Mouse (Mus musculus) heart, embryonic 16.5 days (tissue): ENCODE results near the gene Grik1. TPM values are rescaled to one million over a fixed set of nuclear protein-coding genes. Genes with fewer than 3 reads are reported as not detected.

Source experiments
- ATAC-seq: fragments of 200-750 bp; cut with Nextera tagmentation; replicated peaks from 2 replicates; pipeline ENCODE4 v1.8.0; 2017; ENCODE audit warnings: moderate number of reproducible peaks; ENCODE audit not compliant: insufficient read depth, low FRiP score; ENCODE audit errors: extremely low read depth
- H3K27ac ChIP-seq: fragments of 300-500 bp; sonication (generic); 2 replicates; pipeline ENCODE4 v1.5.1; 2014; ENCODE audit warnings: mild to moderate bottlenecking, low read length, control low read depth, moderate library complexity
- H3K27me3 ChIP-seq: fragments of 300-500 bp; sonication (generic); 2 replicates; pipeline ENCODE4 v1.6.1; 2014; ENCODE audit warnings: low read length, mixed read lengths; ENCODE audit not compliant: control insufficient read depth, insufficient read depth
- H3K36me3 ChIP-seq: fragments of 300-500 bp; sonication (generic); 2 replicates; pipeline ENCODE4 v1.6.1; 2014; ENCODE audit not compliant: control insufficient read depth, insufficient read depth
- H3K4me1 ChIP-seq: fragments of 300-500 bp; sonication (generic); 2 replicates; pipeline ENCODE4 v1.6.1; 2014; ENCODE audit warnings: low read length, mixed read lengths; ENCODE audit not compliant: control insufficient read depth, insufficient read depth
- H3K4me2 ChIP-seq: fragments of 300-500 bp; sonication (generic); 2 replicates; pipeline ENCODE4 v1.6.1; 2014; ENCODE audit warnings: low read depth, mild to moderate bottlenecking, control low read depth, low read length
- H3K4me3 ChIP-seq: fragments of 300-500 bp; sonication (generic); 2 replicates; pipeline ENCODE4 v1.5.1; 2014; ENCODE audit warnings: mild to moderate bottlenecking, control low read depth, low read length
- H3K9ac ChIP-seq: fragments of 300-500 bp; sonication (generic); 2 replicates; pipeline ENCODE4 v1.6.1; 2014; ENCODE audit warnings: low read length, control low read depth
- H3K9me3 ChIP-seq: fragments of 300-500 bp; sonication (generic); replicated peaks from 2 replicates; pipeline ENCODE4 v1.6.1; 2016; ENCODE audit warnings: low read length; ENCODE audit not compliant: control insufficient read depth
- WGBS: fragments of 180-500 bp; shearing (Covaris S2); extraction: QIAGEN DNeasy Blood & Tissue Kit; methylation state at CpG from one replicate; pipeline ENCODE4 v1.1.7; 2014; 5-methylcytosine and 5-hydroxymethylcytosine counted together
- polyA plus RNA-seq: library from polyadenylated mRNA; unstranded; fragments of >200 nt; fragmentation: Nextera tagmentation; extraction: Ambion mirVana; gene quantifications from 2 replicates; pipeline ENCODE4 v1.2.1, GENCODE M21; 2015

The Grik1 gene
- polyA plus RNA-seq, 1 experiment from 2014 or later = 0.34 TPM

DNA sequence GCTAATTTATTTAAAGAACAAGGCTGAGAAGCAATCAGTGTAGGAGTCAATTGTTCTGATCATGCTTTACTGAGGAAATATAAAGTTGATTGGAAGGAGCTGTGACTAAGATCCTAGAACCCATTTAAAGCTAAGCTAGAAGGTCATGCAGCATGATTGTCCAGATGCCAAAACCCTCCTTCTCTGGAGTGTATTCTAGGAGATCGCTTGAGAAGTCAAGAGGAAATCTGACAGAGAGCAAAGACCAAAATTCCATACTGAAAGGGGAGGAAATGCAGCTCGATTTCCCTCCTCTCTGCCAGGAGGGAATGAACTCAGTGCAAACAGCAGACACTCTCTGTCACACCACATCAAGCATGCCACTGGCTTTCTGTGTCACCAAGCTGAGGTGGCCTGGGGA, 378.9 kb downstream of the Grik1 start:
- no peaks in the 10 kb centered on the region for H3K36me3 ChIP-seq
- no peaks in the 10 kb centered on the region for H3K9me3 ChIP-seq
- no peak overlapping the region for H3K4me2 ChIP-seq
- ATAC-seq = no peak
- 23% methylated on average over 2 of the region's 2 CpGs for WGBS
- no peak overlapping the region for H3K4me3 ChIP-seq
- H3K27me3 ChIP-seq = no peaks in the 10 kb centered on the region
- no peaks in the 10 kb centered on the region for H3K4me1 ChIP-seq
- no peak overlapping the region for H3K9ac ChIP-seq
- H3K27ac ChIP-seq = no peak overlapping the region

DNA sequence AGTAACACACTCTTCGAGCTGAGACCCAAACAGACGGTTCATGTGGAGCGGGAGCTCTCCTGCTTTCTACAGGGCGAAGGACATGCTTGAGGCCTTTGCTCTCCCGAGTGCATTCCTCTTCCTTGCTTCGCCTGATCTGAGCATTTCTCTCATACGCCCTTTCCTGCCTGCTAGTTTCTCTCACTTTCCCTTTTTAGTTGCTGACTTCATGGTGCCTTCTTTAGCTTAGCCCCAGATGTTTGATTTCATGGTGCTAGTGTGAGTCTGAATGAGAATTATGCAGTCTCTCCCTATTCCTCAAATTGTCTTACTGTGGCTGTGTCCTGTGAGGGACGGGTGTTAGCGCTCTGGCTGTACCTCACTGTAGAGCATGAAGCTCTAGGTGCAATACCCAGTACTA, 388.0 kb downstream of the Grik1 start:
- no peaks in the 10 kb centered on the region for H3K4me1 ChIP-seq
- no peaks in the 10 kb centered on the region for H3K36me3 ChIP-seq
- H3K9ac ChIP-seq = no peak overlapping the region
- no peak overlapping the region for H3K27ac ChIP-seq
- no peaks in the 10 kb centered on the region for H3K9me3 ChIP-seq
- WGBS = 58% methylated on average over 9 of the region's 9 CpGs
- ATAC-seq = no peak
- H3K4me3 ChIP-seq = no peak overlapping the region
- H3K4me2 ChIP-seq = no peak overlapping the region
- H3K27me3 ChIP-seq = no peaks in the 10 kb centered on the region

DNA sequence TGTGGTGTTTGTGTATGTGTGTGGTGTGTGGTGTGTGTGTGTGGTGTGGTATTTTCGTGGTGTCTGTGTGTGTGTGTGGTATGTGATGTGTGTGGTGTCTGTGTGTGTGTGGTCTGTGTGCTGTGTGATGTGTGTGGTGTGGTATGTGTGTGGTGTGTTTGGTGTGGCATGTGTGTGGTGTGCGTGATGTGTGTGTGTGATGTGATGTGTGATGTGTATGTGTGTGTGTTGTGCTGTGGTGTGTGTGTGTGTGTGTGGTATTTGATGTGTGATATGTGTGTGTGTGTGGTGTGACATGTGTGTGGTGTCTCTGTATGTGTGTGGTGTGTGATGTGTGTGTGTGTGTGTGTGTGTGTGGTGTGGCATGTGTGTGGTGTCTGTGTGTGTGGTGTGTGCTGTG, 388.9 kb downstream of the Grik1 start:
- H3K4me1 ChIP-seq = no peaks in the 10 kb centered on the region
- H3K9me3 ChIP-seq = no peaks in the 10 kb centered on the region
- no peak for ATAC-seq
- H3K27ac ChIP-seq = no peak overlapping the region
- H3K36me3 ChIP-seq = no peaks in the 10 kb centered on the region
- H3K9ac ChIP-seq = no peak overlapping the region
- H3K27me3 ChIP-seq = no peaks in the 10 kb centered on the region
- 86% methylated on average over 2 of the region's 2 CpGs for WGBS
- no peak overlapping the region for H3K4me3 ChIP-seq
- no peak overlapping the region for H3K4me2 ChIP-seq

- Histone ChIP-seq H3K4me1 (no peaks in the 10 kb centered on the region), H3K36me3 (no peaks in the 10 kb centered on the region), H3K27ac (no peak overlapping the region), H3K9ac (no peak overlapping the region), H3K27me3 (no peaks in the 10 kb centered on the region), H3K9me3 (no peaks in the 10 kb centered on the region), H3K4me3 (no peak overlapping the region), H3K4me2 (no peak overlapping the region)
- WGBS = 84% methylated on average over 2 of the region's 2 CpGs
- ATAC-seq = no peak
Observed at GRCm38 (mm10) chr16:87875927-87876326, 414.1 kb downstream of the Grik1 start.

DNA sequence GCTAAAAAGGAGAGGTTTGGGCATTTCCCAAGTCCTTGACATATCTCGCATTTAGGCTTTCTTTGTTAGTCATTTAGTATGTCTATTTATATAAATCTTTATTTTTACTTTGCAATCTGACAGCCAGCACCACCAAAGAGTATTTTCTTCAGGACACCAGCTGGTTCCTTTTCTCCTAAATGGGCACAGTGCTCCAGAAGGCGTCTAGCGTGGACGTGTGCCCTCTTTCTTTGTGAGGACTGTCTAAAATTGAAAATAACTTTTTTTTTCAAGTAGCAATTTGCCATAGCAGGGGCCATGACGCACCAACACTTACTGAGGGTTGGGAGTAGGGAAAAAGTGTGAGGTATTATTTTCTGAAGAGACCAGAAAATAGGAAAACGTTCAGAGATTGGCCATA, 425.5 kb downstream of the Grik1 start:
- H3K4me1 ChIP-seq = no peaks in the 10 kb centered on the region
- WGBS = 77% methylated on average over 6 of the region's 6 CpGs

DNA sequence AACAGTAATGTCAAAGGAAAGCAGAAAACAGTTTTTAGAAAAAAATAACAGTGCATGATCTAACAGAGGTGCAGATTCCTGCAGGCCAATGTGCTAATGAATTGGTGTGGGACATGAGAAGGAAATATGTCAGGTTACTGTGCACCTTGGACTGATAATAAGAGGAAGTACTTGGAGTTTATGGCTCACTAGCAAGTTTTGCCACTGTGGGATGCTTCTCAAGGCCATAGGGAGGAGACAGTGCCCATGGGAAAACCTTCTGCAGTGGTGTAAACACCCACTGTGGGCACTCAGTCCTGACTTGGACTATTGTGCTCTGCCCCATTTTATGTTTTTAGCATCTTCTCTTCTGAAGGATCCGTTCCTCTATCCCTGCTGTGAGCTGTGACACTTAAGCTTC, 428.3 kb downstream of the Grik1 start:
- Histone ChIP-seq H3K4me1 (no peaks in the 10 kb centered on the region), H3K9me3 (no peaks in the 10 kb centered on the region), H3K27ac (no peak overlapping the region), H3K4me3 (no peak overlapping the region), H3K27me3 (no peaks in the 10 kb centered on the region), H3K9ac (no peak overlapping the region), H3K36me3 (no peaks in the 10 kb centered on the region), H3K4me2 (no peak overlapping the region)
- WGBS = 68% methylated on average over 1 of the region's 1 CpGs
- no peak for ATAC-seq

More for the DNA sequence above, 425.5 kb downstream of the Grik1 start:
- H3K36me3 ChIP-seq = no peaks in the 10 kb centered on the region
- no peaks in the 10 kb centered on the region for H3K9me3 ChIP-seq
- H3K27me3 ChIP-seq = no peaks in the 10 kb centered on the region
- no peak overlapping the region for H3K27ac ChIP-seq
- ATAC-seq = no peak
- H3K9ac ChIP-seq = no peak overlapping the region
- no peak overlapping the region for H3K4me3 ChIP-seq
- no peak overlapping the region for H3K4me2 ChIP-seq

GRCm38 (mm10) chr16:87853451-87854085, 436.5 kb downstream of the Grik1 start:
- Histone ChIP-seq H3K9me3 (no peaks in the 10 kb centered on the region), H3K4me2 (no peak overlapping the region), H3K4me1 (no peaks in the 10 kb centered on the region), H3K27ac (no peak overlapping the region), H3K27me3 (no peaks in the 10 kb centered on the region), H3K9ac (no peak overlapping the region), H3K36me3 (no peaks in the 10 kb centered on the region), H3K4me3 (no peak overlapping the region)
- WGBS = 79% methylated on average over 3 of the region's 3 CpGs
- no peak for ATAC-seq

DNA sequence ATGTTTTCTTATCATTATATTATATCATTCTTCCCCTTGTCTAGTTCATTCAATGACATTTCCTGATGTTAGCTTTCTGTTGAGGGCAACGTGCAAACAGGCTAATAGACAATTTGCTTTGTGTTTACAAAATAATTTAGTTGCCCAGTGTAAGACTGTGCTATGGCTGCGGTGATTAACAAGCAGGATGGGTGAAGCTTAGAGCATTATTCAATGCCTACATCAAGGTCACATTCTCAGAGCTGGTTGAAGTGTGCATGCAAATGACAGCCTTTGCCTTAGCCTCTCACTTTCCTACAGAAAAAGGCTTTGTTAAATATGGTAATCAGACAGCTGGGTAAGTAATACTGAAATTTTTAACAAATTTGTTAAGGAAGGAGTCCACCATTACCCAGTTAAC, 438.5 kb downstream of the Grik1 start:
- Histone ChIP-seq H3K27me3 (no peaks in the 10 kb centered on the region), H3K27ac (no peak overlapping the region), H3K9me3 (no peaks in the 10 kb centered on the region), H3K4me2 (no peak overlapping the region), H3K4me1 (no peaks in the 10 kb centered on the region), H3K36me3 (no peaks in the 10 kb centered on the region), H3K9ac (no peak overlapping the region), H3K4me3 (no peak overlapping the region)
- 67% methylated on average over 2 of the region's 2 CpGs for WGBS
- no peak for ATAC-seq

DNA sequence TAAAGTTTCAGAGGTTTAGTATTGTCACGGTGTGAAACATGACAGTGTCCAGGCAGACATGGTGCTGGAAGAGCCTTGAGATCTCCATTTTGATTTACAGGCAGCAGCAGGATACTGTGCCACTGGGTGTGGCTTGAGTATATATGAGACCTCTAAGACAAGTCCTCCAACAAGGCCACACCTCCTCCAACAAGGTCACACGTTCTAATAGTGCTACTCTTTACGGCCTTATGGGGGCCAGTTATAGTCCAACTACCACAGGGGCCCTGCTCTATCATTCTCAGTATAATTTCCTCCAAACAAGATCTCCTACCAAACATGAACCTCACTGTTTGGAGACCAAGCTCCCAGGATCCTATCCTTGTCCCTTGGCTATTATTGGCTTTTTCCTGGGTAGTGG, 441.3 kb downstream of the Grik1 start:
- 78% methylated on average over 3 of the region's 3 CpGs for WGBS
- no peaks in the 10 kb centered on the region for H3K36me3 ChIP-seq
- no peak overlapping the region for H3K4me3 ChIP-seq
- no peaks in the 10 kb centered on the region for H3K9me3 ChIP-seq
- no peak for ATAC-seq
- no peak overlapping the region for H3K4me2 ChIP-seq
- no peaks in the 10 kb centered on the region for H3K27me3 ChIP-seq
- H3K27ac ChIP-seq = no peak overlapping the region
- no peak overlapping the region for H3K9ac ChIP-seq
- H3K4me1 ChIP-seq = no peaks in the 10 kb centered on the region
